Mouse (Mus musculus): ENCODE results near the gene Ppa1.
A peak's percentile ranks its signal among the peaks of the same experiment; 100 is the strongest.

Ppa1 gene

GRCm38 (mm10) chr10:61646557-61646956 lies 1.8 kb upstream of the Ppa1 start:
- no peak for DNase-seq (ENCODE audit: low spot score)

- no peak for DNase-seq (ENCODE audit: low spot score)
These were observed 639 bp downstream of the Ppa1 start for GRCm38 (mm10) chr10:61648737-61649645.

GRCm38 (mm10) chr10:61654105-61654504 lies 5.8 kb downstream of the Ppa1 start:
- DNase-seq (ENCODE audit: low spot score): no peak

- no peak for DNase-seq (ENCODE audit: low spot score)
These were observed 6.3 kb downstream of the Ppa1 start for GRCm38 (mm10) chr10:61654691-61655090.

- no peak for DNase-seq (ENCODE audit: low spot score)
These were observed 6.8 kb downstream of the Ppa1 start for GRCm38 (mm10) chr10:61655188-61655587.

GRCm38 (mm10) chr10:61656928-61657882 lies 8.9 kb downstream of the Ppa1 start:
- DNase-seq (ENCODE audit: low spot score): no peak

GRCm38 (mm10) chr10:61657985-61658384 lies 9.6 kb downstream of the Ppa1 start:
- DNase-seq (ENCODE audit: low spot score): no peak

GRCm38 (mm10) chr10:61661887-61662286 lies 13.5 kb downstream of the Ppa1 start:
- DNase-seq (ENCODE audit: low spot score): no peak

GRCm38 (mm10) chr10:61662391-61662988 lies 14.1 kb downstream of the Ppa1 start:
- no peak for DNase-seq (ENCODE audit: low spot score)

GRCm38 (mm10) chr10:61665111-61665510 lies 16.8 kb downstream of the Ppa1 start:
- no peak for DNase-seq (ENCODE audit: low spot score)

- DNase-seq (ENCODE audit: low spot score): no peak
These were observed 17.3 kb downstream of the Ppa1 start for GRCm38 (mm10) chr10:61665651-61666050.

- no peak for DNase-seq (ENCODE audit: low spot score)
These were observed 20.9 kb downstream of the Ppa1 start for GRCm38 (mm10) chr10:61669289-61669688.

GRCm38 (mm10) chr10:61669896-61670295 lies 21.5 kb downstream of the Ppa1 start:
- DNase-seq (ENCODE audit: low spot score): no peak

GRCm38 (mm10) chr10:61670758-61671157 lies 22.4 kb downstream of the Ppa1 start:
- no peak for DNase-seq (ENCODE audit: low spot score)

GRCm38 (mm10) chr10:61675935-61676334 lies 27.6 kb downstream of the Ppa1 start:
- no peak for DNase-seq (ENCODE audit: low spot score)

GRCm38 (mm10) chr10:61679545-61679944 lies 31.2 kb downstream of the Ppa1 start:
- DNase-seq (ENCODE audit: low spot score): no peak

- DNase-seq (ENCODE audit: low spot score): peak; percentile 98
These were observed 31.9 kb downstream of the Ppa1 start, which contains the start of gene Sar1a for GRCm38 (mm10) chr10:61680015-61680913. Sar1a (plus strand) TSS chr10:61680299.

GRCm38 (mm10) chr10:61689405-61689804 lies 41.1 kb downstream of the Ppa1 start:
- DNase-seq (ENCODE audit: low spot score): no peak

GRCm38 (mm10) chr10:61693563-61693962 lies 45.2 kb downstream of the Ppa1 start:
- no peak for DNase-seq (ENCODE audit: low spot score)

GRCm38 (mm10) chr10:61694870-61695670 lies 46.7 kb downstream of the Ppa1 start, which contains the start of gene Tysnd1:
Tysnd1 (plus strand) TSS chr10:61695514.
- DNase-seq (ENCODE audit: low spot score): peak; percentile 96

Data from testis, postnatal 14 days (tissue).